Mouse (Mus musculus): ENCODE data around the gene Dcbld1.

DNA sequence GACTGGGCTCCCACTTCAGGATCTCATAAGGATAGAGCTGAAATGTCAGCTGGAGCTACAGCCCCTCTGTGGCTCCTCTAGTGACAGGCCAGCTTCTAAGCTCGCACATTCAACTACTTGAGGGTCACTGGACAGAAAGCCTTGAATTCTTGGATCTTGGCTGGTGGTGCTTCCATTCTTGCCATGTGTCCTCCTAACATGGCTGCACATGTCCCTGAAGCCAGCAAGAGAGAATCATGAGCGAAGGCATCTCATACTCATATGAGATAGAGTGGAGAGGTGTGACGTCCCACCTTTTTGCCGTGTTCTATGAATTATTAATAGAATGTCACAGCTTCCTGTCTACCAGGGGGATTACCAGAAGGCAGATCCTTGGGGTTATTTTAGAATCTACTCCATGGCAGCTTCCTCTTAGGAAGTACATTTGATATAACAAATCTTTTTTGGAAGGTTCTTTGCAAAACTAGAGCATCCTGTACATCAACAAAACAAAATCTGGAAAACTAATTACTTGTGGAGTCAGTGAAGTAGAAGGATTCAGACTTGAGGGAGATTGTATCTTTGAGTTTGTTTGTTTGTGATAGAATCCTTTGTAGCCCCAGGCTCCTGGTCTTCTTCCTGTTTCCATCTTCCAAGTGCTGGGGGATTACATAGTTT, 60.6 kb downstream of the Dcbld1 start:
- TF ChIP-seq CTCF (IDR thresholded peaks at IDR 0.05; ENCODE audit: control insufficient read depth, insufficient read depth, insufficient replicate concordance, low read depth, low read length), result no peak
- no peak for TF ChIP-seq POLR2A (IDR thresholded peaks at IDR 0.05; ENCODE audit: control insufficient read depth, low read depth, low read length)
